Mouse (Mus musculus) liver, postnatal 0 days (tissue): Measurements from ENCODE around the gene Tmod2. TPM values are rescaled to one million over a fixed set of nuclear protein-coding genes. Genes with fewer than 3 reads are reported as not detected.

Experiments used
- ATAC-seq: fragments of 200-750 bp; cut with Nextera tagmentation; 2 replicates; pipeline ENCODE4 v1.8.0; 2017; ENCODE audit warnings: mild to moderate bottlenecking, moderate library complexity
- DNase-seq: peaks from one replicate; pipeline ENCODE4 v3.0.0-alpha.2; 2016
- H3K27ac ChIP-seq: fragments of 300-500 bp; sonication (generic); 2 replicates; pipeline ENCODE4 v1.5.1; 2014; ENCODE audit warnings: antibody characterized with exemption, moderate library complexity, mild to moderate bottlenecking, low read depth
- H3K27me3 ChIP-seq: fragments of 300-500 bp; sonication (generic); 2 replicates; pipeline ENCODE4 v1.6.1; 2014; ENCODE audit warnings: low read length, control low read depth, mixed read lengths; ENCODE audit not compliant: insufficient read depth
- H3K36me3 ChIP-seq: fragments of 300-500 bp; sonication (generic); replicated peaks from 2 replicates; pipeline ENCODE4 v1.6.1; 2014; ENCODE audit warnings: mild to moderate bottlenecking, control low read depth, low read length, moderate library complexity, mixed read lengths; ENCODE audit not compliant: insufficient read depth
- H3K4me1 ChIP-seq: fragments of 300-500 bp; sonication (generic); 2 replicates; pipeline ENCODE4 v1.6.1; 2014; ENCODE audit warnings: antibody characterized with exemption, mild to moderate bottlenecking, control low read depth; ENCODE audit not compliant: insufficient read depth
- H3K4me2 ChIP-seq: fragments of 300-500 bp; sonication (generic); 2 replicates; pipeline ENCODE4 v1.6.1; 2014; ENCODE audit warnings: low read depth, mild to moderate bottlenecking, low read length, moderate library complexity, mixed read lengths
- H3K4me3 ChIP-seq: fragments of 300-500 bp; sonication (generic); 2 replicates; pipeline ENCODE4 v1.5.1; 2014; ENCODE audit warnings: low read depth, low read length
- H3K9ac ChIP-seq: fragments of 300-500 bp; sonication (generic); replicated peaks from 2 replicates; pipeline ENCODE4 v1.6.1; 2014; ENCODE audit warnings: mild to moderate bottlenecking, moderate library complexity
- H3K9me3 ChIP-seq: fragments of 300-500 bp; sonication (generic); 2 replicates; pipeline ENCODE4 v1.6.1; 2016; ENCODE audit warnings: mild to moderate bottlenecking, control low read depth, low read length, mixed read lengths
- CTCF ChIP-seq: sonication (generic); IDR thresholded peaks from 2 replicates; pipeline ENCODE4 v1.5.1; 2016; ENCODE audit warnings: antibody characterized with exemption, low read depth
- EP300 ChIP-seq: IDR thresholded peaks from 2 replicates; pipeline ENCODE4 v1.6.1; 2016; ENCODE audit warnings: antibody characterized with exemption, low read depth, mild to moderate bottlenecking
- WGBS: fragments of 180-500 bp; shearing (Covaris S2); extraction: QIAGEN DNeasy Blood & Tissue Kit; methylation state at CpG from one replicate; pipeline ENCODE4 v1.1.7; 2014; ENCODE audit not compliant: insufficient replicate concordance; 5-methylcytosine and 5-hydroxymethylcytosine counted together
- polyA plus RNA-seq: library from polyadenylated mRNA; unstranded; fragments of >200 nt; fragmentation: Nextera tagmentation; extraction: Ambion mirVana; gene quantifications from 2 replicates; pipeline ENCODE4 v1.2.1, GENCODE M21; 2015

The Tmod2 gene
- polyA plus RNA-seq, 1 experiment from 2014 or later: 0.25 TPM

DNA sequence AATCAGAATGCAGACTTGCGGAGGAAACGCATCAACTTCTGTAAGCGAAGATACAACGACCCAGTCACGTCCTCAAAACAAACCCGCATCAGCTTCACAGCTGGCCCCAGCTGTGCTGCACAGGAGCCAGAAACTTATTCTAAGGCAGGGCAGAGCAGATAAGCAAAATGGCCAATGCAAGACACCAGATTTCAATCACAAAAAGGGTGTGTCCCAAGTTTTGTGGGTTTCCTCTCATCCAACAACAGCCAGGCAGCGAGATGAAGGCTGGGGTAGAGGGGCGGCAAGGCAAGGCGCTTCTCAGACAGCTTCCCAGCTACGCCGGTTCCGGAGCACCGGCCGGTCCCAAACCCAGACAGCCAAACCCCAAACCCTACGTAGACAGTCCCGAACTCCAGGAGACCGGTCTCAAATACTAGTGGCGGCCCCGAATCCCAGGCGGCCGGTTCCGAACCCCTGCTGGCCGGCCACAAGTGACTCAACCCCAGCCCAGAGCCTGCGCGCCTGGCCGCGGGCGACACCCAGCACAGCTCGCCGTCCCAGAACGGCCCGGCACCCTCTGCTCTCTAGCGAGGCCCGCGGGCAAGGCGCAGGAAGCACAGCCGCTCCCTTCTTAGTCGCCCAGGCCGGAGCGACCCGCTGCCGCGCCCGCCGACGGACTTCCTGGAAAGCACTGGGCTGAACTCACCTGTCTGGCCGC is 52.2 kb downstream of the Tmod2 start:
- H3K4me3 ChIP-seq: peak overlapping the region; percentile 90
- no peaks in the 10 kb centered on the region for H3K27me3 ChIP-seq
- no peaks in the 10 kb centered on the region for H3K9me3 ChIP-seq
- DNase-seq: no peak
- peak; percentile 74 for TF ChIP-seq EP300
- TF ChIP-seq CTCF: 0 out of 2 replicates have a peak, but pooled peaks have one; percentile 10
- H3K9ac ChIP-seq: peak overlapping the region; percentile 79
- peak overlapping the region; percentile 93 for H3K27ac ChIP-seq
- under 1% methylated on average over 47 of the region's 47 CpGs for WGBS
- H3K4me2 ChIP-seq: peak overlapping the region; percentile 85
- no peaks in the 10 kb centered on the region for H3K36me3 ChIP-seq
- ATAC-seq: peak; percentile 88
- peaks cover 16% of the 10 kb centered on the region for H3K4me1 ChIP-seq

DNA sequence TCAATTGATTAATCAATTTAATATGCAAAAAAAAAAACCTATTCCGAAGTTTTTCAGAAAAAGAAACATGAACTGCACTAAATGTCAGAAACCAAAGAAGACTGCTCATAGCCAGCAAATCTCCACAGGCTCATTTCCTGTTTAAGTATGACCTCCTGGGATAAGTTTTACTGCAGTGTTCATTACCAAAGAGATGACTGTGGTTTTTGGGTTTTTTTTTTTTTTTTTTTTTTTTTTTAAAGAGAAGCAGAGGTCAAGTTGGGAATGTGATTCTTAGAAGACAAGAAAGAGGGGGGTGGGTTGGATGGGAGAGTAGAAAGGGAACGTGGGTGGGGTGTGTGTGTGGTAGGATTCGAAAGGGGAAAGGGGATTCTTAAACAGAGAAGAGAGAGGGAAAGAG is 52.8 kb downstream of the Tmod2 start:
- no peak for DNase-seq
- no peaks in the 10 kb centered on the region for H3K36me3 ChIP-seq
- peak overlapping the region; percentile 93 for H3K27ac ChIP-seq
- H3K9me3 ChIP-seq: no peaks in the 10 kb centered on the region
- no peaks in the 10 kb centered on the region for H3K27me3 ChIP-seq
- peak overlapping the region; percentile 85 for H3K4me2 ChIP-seq
- 23% methylated on average over 3 of the region's 3 CpGs for WGBS
- peak overlapping the region; percentile 79 for H3K9ac ChIP-seq
- no peak for TF ChIP-seq CTCF
- no peak for TF ChIP-seq EP300
- ATAC-seq: no peak
- H3K4me3 ChIP-seq: peak overlapping the region; percentile 90
- H3K4me1 ChIP-seq: peaks cover 22% of the 10 kb centered on the region

DNA sequence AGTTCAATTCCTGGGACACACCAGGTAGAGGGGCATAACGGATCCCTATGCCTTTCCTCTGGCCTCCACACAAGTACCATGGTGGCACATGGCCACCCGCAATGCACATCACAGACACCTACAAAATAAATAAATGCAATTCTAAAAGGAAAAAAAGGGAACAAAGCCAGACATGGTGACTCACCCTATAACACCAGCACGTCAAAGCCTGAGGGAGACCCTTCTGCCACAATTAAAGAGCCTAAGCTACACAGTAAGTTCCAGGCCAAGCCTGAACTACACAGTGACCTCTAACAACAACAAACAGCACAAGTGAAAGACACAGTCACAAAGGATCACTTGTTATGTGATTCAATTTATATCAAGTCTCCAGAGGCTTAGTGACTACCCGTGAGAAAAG is 57.4 kb downstream of the Tmod2 start:
- no peak for ATAC-seq
- TF ChIP-seq EP300 (no peak), CTCF (no peak)
- no peak overlapping the region for H3K4me2 ChIP-seq
- 0 out of 2 replicates have a peak, but pooled peaks cover 3% of the 10 kb centered on the region for H3K9me3 ChIP-seq
- H3K4me3 ChIP-seq: no peak overlapping the region
- peaks cover 25% of the 10 kb centered on the region for H3K4me1 ChIP-seq
- H3K36me3 ChIP-seq: no peaks in the 10 kb centered on the region
- no peak overlapping the region for H3K27ac ChIP-seq
- 71% methylated on average over 4 of the region's 4 CpGs for WGBS
- no peak for DNase-seq
- no peaks in the 10 kb centered on the region for H3K27me3 ChIP-seq
- no peak overlapping the region for H3K9ac ChIP-seq

DNA sequence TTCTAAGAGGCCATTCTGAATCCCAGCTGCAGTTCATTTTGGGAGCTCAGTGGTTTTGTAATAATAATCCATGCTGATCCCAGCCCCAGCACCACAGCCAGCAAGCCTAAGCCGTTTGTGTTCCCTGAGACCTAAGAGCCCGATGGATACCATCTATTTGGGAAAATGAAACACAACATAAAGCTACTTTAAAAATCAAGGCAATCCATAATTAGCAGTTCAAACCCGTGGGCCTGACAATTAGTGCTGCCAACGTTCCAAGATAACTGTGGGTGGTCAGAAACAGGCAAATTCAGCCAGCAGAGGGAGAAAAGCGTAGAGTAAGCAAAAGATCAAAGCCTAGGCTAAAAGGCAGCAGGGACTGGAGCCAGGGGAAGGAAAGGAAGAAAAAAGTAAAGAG is 59.8 kb downstream of the Tmod2 start:
- H3K9ac ChIP-seq: no peak overlapping the region
- no peak for DNase-seq
- H3K27ac ChIP-seq: no peak overlapping the region
- 63% methylated on average over 5 of the region's 5 CpGs for WGBS
- no peaks in the 10 kb centered on the region for H3K27me3 ChIP-seq
- H3K9me3 ChIP-seq: 0 out of 2 replicates have a peak, but pooled peaks cover 3% of the 10 kb centered on the region
- no peak for ATAC-seq
- H3K36me3 ChIP-seq: no peaks in the 10 kb centered on the region
- H3K4me3 ChIP-seq: no peak overlapping the region
- TF ChIP-seq CTCF (no peak), EP300 (no peak)
- peaks cover 34% of the 10 kb centered on the region for H3K4me1 ChIP-seq
- H3K4me2 ChIP-seq: no peak overlapping the region

DNA sequence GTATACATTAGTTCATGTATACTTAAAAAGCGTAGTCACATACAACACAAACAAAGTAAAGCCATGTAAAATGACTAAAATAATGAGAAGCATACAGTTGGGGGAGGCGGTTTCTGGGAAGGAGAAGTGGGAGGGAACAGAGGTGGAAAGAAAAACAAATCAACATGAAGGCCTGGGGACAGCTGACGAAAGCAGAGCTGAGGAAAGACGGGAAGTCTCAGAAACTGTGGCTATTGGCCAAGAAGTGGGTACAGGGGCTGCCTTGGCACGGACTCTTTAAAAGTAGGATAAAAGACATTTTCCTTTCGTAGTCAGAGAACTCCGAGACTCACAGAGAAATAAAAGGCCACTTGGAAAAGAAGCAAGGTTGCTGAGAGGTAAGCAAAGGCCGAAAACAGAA is 62.1 kb downstream of the Tmod2 start:
- no peak overlapping the region for H3K4me3 ChIP-seq
- 0 out of 2 replicates have a peak overlapping the region, but pooled peaks have one; percentile 5 for H3K4me2 ChIP-seq
- no peak overlapping the region for H3K9ac ChIP-seq
- DNase-seq (no peak), ATAC-seq (no peak)
- 0 out of 2 replicates have a peak overlapping the region, but pooled peaks have one; percentile 52 for H3K27ac ChIP-seq
- 0 out of 2 replicates have a peak, but pooled peaks cover 3% of the 10 kb centered on the region for H3K9me3 ChIP-seq
- 59% methylated on average over 8 of the region's 8 CpGs for WGBS
- no peaks in the 10 kb centered on the region for H3K36me3 ChIP-seq
- H3K4me1 ChIP-seq: peaks cover 34% of the 10 kb centered on the region
- no peaks in the 10 kb centered on the region for H3K27me3 ChIP-seq
- TF ChIP-seq EP300 (no peak), CTCF (no peak)

DNA sequence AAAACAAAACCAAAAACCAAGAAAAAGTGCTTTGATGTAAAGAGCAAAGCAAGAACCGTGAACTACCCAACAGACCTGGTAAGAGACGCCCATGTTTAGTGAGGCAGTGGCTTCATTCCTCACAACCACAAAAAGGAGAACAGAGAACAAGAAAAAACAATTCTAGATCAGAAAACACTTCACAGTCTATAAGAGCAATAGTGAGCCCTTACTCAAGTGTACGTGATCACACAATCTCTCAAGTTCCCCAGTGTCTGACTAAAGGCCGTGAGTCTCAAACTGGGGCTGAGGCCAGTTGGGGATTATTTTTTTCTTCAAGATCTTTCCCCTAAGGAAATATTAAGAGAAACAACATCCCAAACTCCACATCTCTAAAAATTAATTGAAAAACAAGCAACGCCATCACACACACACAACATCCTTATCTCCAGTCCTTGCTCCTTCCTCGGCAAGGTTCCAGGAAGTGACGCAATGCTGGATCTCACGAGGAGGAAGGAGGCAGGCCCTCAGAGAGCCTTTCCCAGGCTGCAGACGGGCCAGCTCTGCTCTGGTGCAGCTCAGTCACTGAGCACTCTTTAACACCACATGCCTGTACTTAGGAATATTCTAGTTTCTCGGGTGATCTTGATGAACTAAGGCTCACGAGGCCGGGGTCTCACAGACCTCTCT is 64.1 kb downstream of the Tmod2 start:
- Histone ChIP-seq H3K9ac (no peak overlapping the region), H3K4me1 (peaks cover 23% of the 10 kb centered on the region), H3K4me2 (peak overlapping the region; percentile 45), H3K36me3 (no peaks in the 10 kb centered on the region), H3K9me3 (0 out of 2 replicates have a peak, but pooled peaks cover 3% of the 10 kb centered on the region), H3K27me3 (no peaks in the 10 kb centered on the region), H3K4me3 (no peak overlapping the region), H3K27ac (peak overlapping the region; percentile 59)
- WGBS: 38% methylated on average over 12 of the region's 12 CpGs
- ATAC-seq (peak; percentile 90), DNase-seq (peak; percentile 83)
- no peak for TF ChIP-seq CTCF
- no peak for TF ChIP-seq EP300
